Mouse (Mus musculus): ENCODE results near the gene Esf1. TPM values are rescaled to one million over a fixed set of nuclear protein-coding genes. Genes with fewer than 3 reads are reported as not detected.
"Not testable (repeated sequence)": the region's sequence is repeated elsewhere in the genome, so short reads cannot be mapped to it uniquely, and the experiment has no call there.

Gene Esf1
- polyA plus RNA-seq, 1 experiment from 2014 or later, result 28.1 TPM

- Histone ChIP-seq H3K36me3 (ENCODE audit: insufficient read depth) (no peaks in the 10 kb centered on the region), H3K9me3 (ENCODE audit: low read depth, low read length) (no peaks in the 10 kb centered on the region), H3K4me1 (ENCODE audit: insufficient read depth) (no peaks in the 10 kb centered on the region), H3K27me3 (ENCODE audit: insufficient read depth, low read length) (no peaks in the 10 kb centered on the region), H3K27ac (ENCODE audit: low read depth) (no peak overlapping the region), H3K4me2 (no peak overlapping the region), H3K9ac (no peak overlapping the region), H3K4me3 (ENCODE audit: low read depth, low read length) (no peak overlapping the region)
- ATAC-seq (ENCODE audit: insufficient read depth) (no peak), DNase-seq (no peak)
- 83% methylated on average over 5 of the region's 5 CpGs for WGBS
- no peak for TF ChIP-seq CTCF (IDR thresholded peaks at IDR 0.05; ENCODE audit: low read depth)
These were observed 74.3 kb downstream of the Esf1 start for GRCm38 (mm10) chr2:140096034-140096433.

DNA sequence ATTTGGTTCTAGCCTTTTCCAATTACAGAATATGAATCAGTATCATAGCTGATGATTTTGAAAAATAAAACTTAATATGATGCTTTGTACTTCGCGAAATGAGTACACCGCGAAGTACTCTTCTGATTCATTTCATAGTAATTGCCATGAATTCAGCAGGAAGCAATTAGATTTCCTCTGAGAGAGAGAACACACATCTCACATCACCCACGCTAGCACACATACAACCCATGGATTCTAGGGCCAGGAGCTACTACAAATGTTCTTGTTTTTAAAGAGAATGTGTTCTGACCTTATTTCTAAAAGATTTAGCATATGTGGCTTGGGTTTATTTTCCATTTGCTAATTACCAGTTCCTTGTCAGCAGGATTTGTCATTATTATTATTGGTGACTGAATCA, 76.9 kb downstream of the Esf1 start:
- H3K4me1 ChIP-seq (ENCODE audit: insufficient read depth), result no peaks in the 10 kb centered on the region
- no peak overlapping the region for H3K27ac ChIP-seq (ENCODE audit: low read depth)
- H3K27me3 ChIP-seq (ENCODE audit: insufficient read depth, low read length), result no peaks in the 10 kb centered on the region
- ATAC-seq (ENCODE audit: insufficient read depth) (no peak), DNase-seq (no peak)
- H3K9ac ChIP-seq, result no peak overlapping the region
- H3K36me3 ChIP-seq (ENCODE audit: insufficient read depth), result no peaks in the 10 kb centered on the region
- no peaks in the 10 kb centered on the region for H3K9me3 ChIP-seq (ENCODE audit: low read depth, low read length)
- no peak overlapping the region for H3K4me3 ChIP-seq (ENCODE audit: low read depth, low read length)
- H3K4me2 ChIP-seq, result no peak overlapping the region
- no peak for TF ChIP-seq CTCF (IDR thresholded peaks at IDR 0.05; ENCODE audit: low read depth)
- WGBS, result 90% methylated on average over 5 of the region's 5 CpGs

DNA sequence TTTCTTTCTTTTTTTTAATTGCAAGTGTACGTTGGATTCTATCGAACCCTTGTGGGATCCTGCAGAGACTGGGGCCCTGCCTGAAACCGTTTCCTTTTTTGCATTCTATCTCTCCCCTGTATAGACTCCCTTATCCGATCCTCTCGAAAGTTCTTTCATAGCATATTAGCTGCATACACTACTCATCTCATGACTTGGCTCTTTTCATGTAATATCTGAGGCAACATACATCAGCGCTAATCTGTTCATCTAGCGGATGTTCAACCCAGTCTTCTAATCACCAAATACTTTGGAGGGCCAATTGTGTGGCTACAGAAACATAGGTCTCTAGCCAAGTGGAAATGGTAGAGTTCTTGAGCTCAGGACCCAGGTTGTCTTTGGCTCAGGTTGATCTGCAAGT, 86.1 kb downstream of the Esf1 start:
- no peaks in the 10 kb centered on the region for H3K27me3 ChIP-seq (ENCODE audit: insufficient read depth, low read length)
- H3K4me2 ChIP-seq, result no peak overlapping the region
- 86% methylated on average over 7 of the region's 7 CpGs for WGBS
- H3K27ac ChIP-seq (ENCODE audit: low read depth), result no peak overlapping the region
- H3K9ac ChIP-seq, result no peak overlapping the region
- no peak overlapping the region for H3K4me3 ChIP-seq (ENCODE audit: low read depth, low read length)
- ATAC-seq (ENCODE audit: insufficient read depth) (no peak), DNase-seq (no peak)
- no peaks in the 10 kb centered on the region for H3K9me3 ChIP-seq (ENCODE audit: low read depth, low read length)
- no peaks in the 10 kb centered on the region for H3K4me1 ChIP-seq (ENCODE audit: insufficient read depth)
- H3K36me3 ChIP-seq (ENCODE audit: insufficient read depth), result no peaks in the 10 kb centered on the region
- TF ChIP-seq CTCF (IDR thresholded peaks at IDR 0.05; ENCODE audit: low read depth), result no peak

DNA sequence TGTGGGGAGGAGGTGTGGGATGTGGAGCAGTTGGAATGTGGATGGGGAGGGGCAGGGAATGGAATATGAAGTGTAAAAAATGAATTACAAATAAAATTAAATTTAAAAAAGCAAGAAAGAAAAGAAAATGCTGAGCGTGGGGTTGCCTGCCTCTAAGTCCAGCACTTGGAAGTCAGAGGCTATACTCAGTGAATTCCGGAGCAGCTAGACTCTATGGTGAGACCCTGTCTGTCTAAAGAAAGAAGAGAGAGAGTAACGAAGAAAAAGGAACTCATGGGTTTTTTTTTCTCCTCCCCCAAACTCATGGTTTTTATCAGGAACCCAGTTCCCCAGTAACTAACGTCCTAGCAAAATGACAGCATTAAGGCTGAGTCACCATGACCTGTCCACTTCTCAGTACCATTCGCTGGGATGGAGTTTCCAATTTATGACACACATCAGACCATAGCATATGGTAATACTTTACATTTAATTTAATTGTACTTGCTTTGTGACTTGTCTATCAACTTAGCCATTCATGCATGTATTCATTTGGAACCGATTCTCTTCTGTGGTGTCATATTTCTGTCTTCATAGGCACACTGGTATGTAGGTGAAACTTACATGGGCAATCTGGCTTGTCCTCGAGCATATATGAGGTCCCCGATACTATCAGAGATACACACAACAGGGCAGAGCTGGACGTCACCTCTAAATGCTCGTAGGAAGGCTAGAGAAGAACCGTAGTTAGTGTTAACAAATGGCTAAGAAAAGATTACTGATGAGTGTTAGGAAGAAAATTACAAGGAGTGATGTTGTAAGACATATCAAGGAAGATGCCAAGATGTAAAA, 89.4 kb downstream of the Esf1 start:
- Histone ChIP-seq H3K9me3 (ENCODE audit: low read depth, low read length) (no peaks in the 10 kb centered on the region), H3K27ac (ENCODE audit: low read depth) (no peak overlapping the region), H3K36me3 (ENCODE audit: insufficient read depth) (no peaks in the 10 kb centered on the region), H3K4me1 (ENCODE audit: insufficient read depth) (no peaks in the 10 kb centered on the region), H3K4me2 (no peak overlapping the region), H3K4me3 (ENCODE audit: low read depth, low read length) (no peak overlapping the region), H3K9ac (no peak overlapping the region), H3K27me3 (ENCODE audit: insufficient read depth, low read length) (no peaks in the 10 kb centered on the region)
- 80% methylated on average over 11 of the region's 11 CpGs for WGBS
- no peak for TF ChIP-seq CTCF (IDR thresholded peaks at IDR 0.05; ENCODE audit: low read depth)
- DNase-seq (no peak), ATAC-seq (ENCODE audit: insufficient read depth) (no peak; the same call in 1 of the 2 replicates)

GRCm38 (mm10) chr2:140079284-140079683, 91.1 kb downstream of the Esf1 start:
- H3K9ac ChIP-seq; H3K4me2 ChIP-seq; DNase-seq; H3K9me3 ChIP-seq (ENCODE audit: low read depth, low read length); H3K4me1 ChIP-seq (ENCODE audit: insufficient read depth); H3K27me3 ChIP-seq (ENCODE audit: insufficient read depth, low read length); H3K27ac ChIP-seq (ENCODE audit: low read depth); ATAC-seq (ENCODE audit: insufficient read depth); H3K36me3 ChIP-seq (ENCODE audit: insufficient read depth); H3K4me3 ChIP-seq (ENCODE audit: low read depth, low read length): not testable (repeated sequence)

DNA sequence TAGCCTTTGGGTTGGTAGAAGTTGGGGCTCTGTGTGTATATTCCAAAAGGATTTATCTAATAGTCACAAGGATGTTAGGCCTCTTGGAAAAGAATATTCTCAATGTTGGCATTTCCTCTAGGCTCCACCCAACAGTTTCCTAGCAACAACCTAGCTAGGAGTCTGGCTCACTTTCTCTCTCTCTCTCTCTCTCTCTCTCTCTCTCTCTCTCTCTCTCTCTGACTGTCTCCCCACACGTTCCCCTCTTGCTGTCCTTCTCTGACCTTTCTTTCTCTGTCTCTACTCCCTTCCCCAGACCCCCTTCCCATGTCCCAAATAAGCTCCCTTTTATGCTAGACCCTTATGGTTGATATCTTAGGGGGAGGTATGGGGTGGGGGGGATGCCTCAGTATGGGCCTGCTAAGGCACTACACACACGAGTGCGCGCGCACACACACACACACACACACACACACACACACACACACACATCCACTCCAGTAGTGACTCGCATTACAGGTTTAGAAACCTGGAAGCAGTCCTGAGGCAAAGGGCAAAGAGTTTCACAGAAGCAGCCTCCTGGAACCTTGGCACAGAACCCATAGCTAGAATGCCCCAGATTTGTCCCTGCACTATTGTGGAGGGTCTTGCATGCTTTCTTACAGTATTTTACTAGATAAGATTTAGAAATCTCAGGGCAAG, 91.6 kb downstream of the Esf1 start:
- H3K4me3 ChIP-seq (ENCODE audit: low read depth, low read length), result no peak overlapping the region
- ATAC-seq (ENCODE audit: insufficient read depth) (no peak), DNase-seq (no peak)
- WGBS, result 47% methylated on average over 6 of the region's 6 CpGs
- no peaks in the 10 kb centered on the region for H3K4me1 ChIP-seq (ENCODE audit: insufficient read depth)
- H3K27me3 ChIP-seq (ENCODE audit: insufficient read depth, low read length), result no peaks in the 10 kb centered on the region
- H3K4me2 ChIP-seq, result no peak overlapping the region
- no peak overlapping the region for H3K27ac ChIP-seq (ENCODE audit: low read depth)
- H3K9me3 ChIP-seq (ENCODE audit: low read depth, low read length), result no peaks in the 10 kb centered on the region
- TF ChIP-seq CTCF (IDR thresholded peaks at IDR 0.05; ENCODE audit: low read depth), result no peak
- H3K9ac ChIP-seq, result no peak overlapping the region
- H3K36me3 ChIP-seq (ENCODE audit: insufficient read depth), result no peaks in the 10 kb centered on the region

DNA sequence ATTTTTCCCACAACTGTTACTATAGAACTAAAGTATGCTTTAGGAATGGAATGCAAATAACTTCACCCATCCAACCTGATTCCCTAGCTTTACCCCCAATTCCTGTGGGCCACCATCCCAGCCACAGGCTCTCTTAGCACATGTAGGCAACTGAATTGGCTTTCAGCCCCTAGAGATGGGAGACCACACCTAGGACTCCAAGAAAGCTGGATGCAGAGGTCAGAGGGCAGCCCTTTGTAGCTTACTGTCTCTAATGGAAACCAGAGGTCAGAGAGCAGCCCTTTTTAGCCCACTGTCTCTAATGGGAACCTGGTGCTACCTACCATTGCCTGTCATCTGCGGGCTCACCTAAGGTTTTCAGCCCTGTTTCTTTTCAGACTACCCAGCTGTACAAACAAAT, 92.9 kb downstream of the Esf1 start:
- Histone ChIP-seq H3K4me3 (ENCODE audit: low read depth, low read length) (no peak overlapping the region), H3K9me3 (ENCODE audit: low read depth, low read length) (no peaks in the 10 kb centered on the region), H3K27me3 (ENCODE audit: insufficient read depth, low read length) (no peaks in the 10 kb centered on the region), H3K9ac (no peak overlapping the region), H3K4me2 (no peak overlapping the region), H3K4me1 (ENCODE audit: insufficient read depth) (no peaks in the 10 kb centered on the region), H3K36me3 (ENCODE audit: insufficient read depth) (no peaks in the 10 kb centered on the region), H3K27ac (ENCODE audit: low read depth) (no peak overlapping the region)
- ATAC-seq (ENCODE audit: insufficient read depth), result no peak; the same call in 1 of the 2 replicates
- no peak for TF ChIP-seq CTCF (IDR thresholded peaks at IDR 0.05; ENCODE audit: low read depth)
- DNase-seq, result no peak
- WGBS, result 24% methylated on average over 1 of the region's 1 CpGs
